Mouse (Mus musculus) kidney, adult 2 months (tissue): ENCODE results near the gene Rheb.

ENCODE experiments used
- CTCF ChIP-seq: fragments of 200-500 bp; conservative IDR thresholded peaks from 2 replicates; pipeline ENCODE4 v1.5.1; 2011; ENCODE audit warnings: low read depth, mild to moderate bottlenecking, control low read depth, low read length, moderate library complexity, mixed read lengths; ENCODE audit not compliant: insufficient read depth, insufficient read length
- POLR2A ChIP-seq: fragments of 200-500 bp; IDR thresholded peaks from one replicate; pipeline ENCODE4 v1.6.1; 2011; ENCODE audit warnings: low read depth, low read length, control low read depth

DNA sequence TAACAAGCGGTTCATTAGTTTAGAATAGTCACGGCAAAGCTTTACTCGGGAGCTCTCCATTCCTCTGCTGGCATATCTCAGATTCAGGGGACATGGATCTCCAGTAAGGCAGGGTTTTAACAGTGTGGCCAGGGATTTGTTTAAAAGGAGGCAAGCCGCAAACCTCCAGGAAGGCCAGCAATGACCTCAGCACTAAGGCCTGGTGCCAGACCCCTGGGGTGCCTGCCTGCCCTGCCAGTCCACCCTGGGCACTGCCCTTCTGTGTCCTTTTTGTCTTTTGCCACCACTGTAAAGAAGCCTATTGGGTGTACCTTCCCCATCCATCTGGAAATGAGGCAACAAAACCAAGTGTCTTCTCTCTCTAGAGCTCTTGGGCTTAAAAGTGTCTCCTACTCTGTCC is 31.7 kb upstream of the Rheb start:
- no peak for TF ChIP-seq POLR2A
- TF ChIP-seq CTCF: no peak
